26 mouse cellular contexts compared by ENCODE assay signal in genomic region chr1:20623375-20623774, GRCm38 (mm10). TPM values are rescaled to one million over a fixed set of nuclear protein-coding genes. Genes with fewer than 3 reads are reported as not detected.
"Had no signal": no experiment of that assay in that cellular context is flagged by ENCODE, and none has a peak within 500 bp of the region (broad histone marks: within the 10 kb centered on the region; RNA-seq: fewer than 3 reads in every experiment).

No protein-coding gene starts in this region.

- ATAC-seq: hindbrain, postnatal 0 days had no signal

- H3K4me2 ChIP-seq: heart, embryonic 11.5 days; heart, embryonic 13.5 days; heart, embryonic 15.5 days; hindbrain, embryonic 13.5 days; hindbrain, embryonic 15.5 days; limb, embryonic 12.5 days; liver, embryonic 11.5 days; liver, embryonic 13.5 days; liver, embryonic 15.5 days had no signal

- DNase-seq: gastrocnemius, postnatal 14 days; gastrocnemius, postnatal 36 days; heart, adult 18-20 months; heart, postnatal 14 days; heart, postnatal 36 days; kidney, adult 18-20 months; kidney, adult 8-10 months; kidney, postnatal 10 days; kidney, postnatal 25 days; layer of hippocampus, adult 9-11 months; liver; liver, embryonic 13.5 days had no signal

- H3K27me3 ChIP-seq: heart, embryonic 13.5 days; heart, embryonic 15.5 days; hindbrain, embryonic 13.5 days; hindbrain, embryonic 15.5 days; limb, embryonic 12.5 days; liver, embryonic 13.5 days; liver, embryonic 15.5 days had no signal

- H3K9ac ChIP-seq: heart, embryonic 13.5 days; heart, embryonic 15.5 days; hindbrain, embryonic 13.5 days; hindbrain, embryonic 15.5 days; limb, embryonic 12.5 days; liver, embryonic 13.5 days; liver, embryonic 15.5 days had no signal

- H3K9me3 ChIP-seq: heart, embryonic 13.5 days; heart, embryonic 15.5 days; hindbrain, embryonic 13.5 days; hindbrain, embryonic 15.5 days; limb, embryonic 10.5 days; limb, embryonic 12.5 days; liver, embryonic 13.5 days; liver, embryonic 15.5 days had no signal

- H3K4me1 ChIP-seq: heart, embryonic 13.5 days; heart, embryonic 15.5 days; hindbrain, embryonic 13.5 days; hindbrain, embryonic 15.5 days; limb, embryonic 10.5 days; limb, embryonic 12.5 days; liver, embryonic 13.5 days; liver, embryonic 15.5 days had no signal

- H3K4me3 ChIP-seq: heart, embryonic 13.5 days; heart, embryonic 15.5 days; hindbrain, embryonic 13.5 days; hindbrain, embryonic 15.5 days; left cerebral cortex, adult 2 months; limb, embryonic 10.5 days; limb, embryonic 12.5 days; liver, embryonic 13.5 days; liver, embryonic 15.5 days had no signal

- H3K27ac ChIP-seq: heart, embryonic 13.5 days; heart, embryonic 15.5 days; hindbrain, embryonic 13.5 days; hindbrain, embryonic 15.5 days; hindbrain, postnatal 0 days; left cerebral cortex, adult 2 months; limb, embryonic 10.5 days; limb, embryonic 12.5 days; liver, embryonic 13.5 days; liver, embryonic 15.5 days had no signal

- H3K36me3 ChIP-seq: heart, embryonic 13.5 days; heart, embryonic 15.5 days; hindbrain, embryonic 13.5 days; hindbrain, embryonic 15.5 days; limb, embryonic 10.5 days; limb, embryonic 12.5 days; liver, embryonic 13.5 days; liver, embryonic 15.5 days had no signal

RNA-seq across cellular contexts. Expression of gene Pkhd1, which starts 5.5 kb away (rescaled TPM):
- total RNA-seq: heart, adult 18-20 months; heart, adult 8-10 months; heart, postnatal 14 days; heart, postnatal 36 days; hematopoietic stem cell, adult 5-6 weeks; hindbrain, postnatal 0 days had no signal
- polyA plus RNA-seq: heart, embryonic 11.5 days; heart, embryonic 13.5 days; heart, embryonic 15.5 days; heart, postnatal 0 days; hindbrain, embryonic 13.5 days had no signal
